Mouse (Mus musculus): Measurements from ENCODE around the gene Gm49318. TPM values are rescaled to one million over a fixed set of nuclear protein-coding genes. Genes with fewer than 3 reads are reported as not detected.

Gm49318 gene
- polyA plus RNA-seq, 1 experiment from 2014 or later = not detected

DNA sequence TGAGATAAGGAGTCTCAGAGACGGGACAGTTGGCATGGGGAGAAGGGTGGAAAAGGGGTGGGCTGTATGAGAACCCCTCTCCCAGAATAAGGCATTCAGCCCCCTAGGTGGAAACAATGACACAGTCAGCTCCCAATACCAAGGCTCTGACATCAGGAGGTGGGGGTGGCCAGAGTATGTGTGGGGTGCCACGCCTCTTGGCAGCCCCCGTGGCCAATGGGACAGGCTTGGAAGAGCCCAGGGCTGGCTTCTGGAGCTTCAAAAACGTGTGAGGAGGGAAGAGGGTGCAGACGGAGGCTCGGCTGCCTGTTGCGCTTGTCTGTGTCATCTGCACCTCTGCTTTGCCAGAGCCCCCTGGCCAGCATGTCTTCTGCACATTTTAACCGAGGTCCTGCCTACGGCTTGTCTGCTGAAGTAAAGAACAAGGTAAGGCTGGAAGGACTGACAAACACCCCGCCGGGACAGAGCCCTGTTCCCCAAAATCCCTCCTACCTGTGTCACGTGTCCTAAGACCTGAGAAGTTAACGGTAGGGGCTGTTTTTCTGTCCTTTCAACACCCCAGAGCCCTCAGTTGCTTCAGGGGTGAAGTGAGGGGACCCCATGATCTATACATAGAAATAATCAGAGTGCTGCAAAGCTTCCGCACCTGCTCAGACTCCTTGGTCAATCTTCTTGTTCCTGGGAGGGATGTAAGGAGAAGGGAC is 28.1 kb upstream of the Gm49318 start, which contains the start of gene Cnn1:
TSS of gene Cnn1 (plus strand) at position 224 of the 704 bp plus-strand sequence.
- no peak for ATAC-seq
- 9% methylated on average over 14 of the region's 14 CpGs for WGBS
- Histone ChIP-seq H3K9me3 (ENCODE audit: control insufficient read depth, low read length) (no peaks in the 10 kb centered on the region), H3K4me1 (replicated peaks; ENCODE audit: control insufficient read depth, insufficient read depth, low read length) (peaks cover 3% of the 10 kb centered on the region; the same call in 1 of the 2 replicates), H3K4me2 (ENCODE audit: low read length) (no peak within 1 kb of the TSS), H3K27me3 (replicated peaks; ENCODE audit: control insufficient read depth, insufficient read depth, low read length) (peaks cover 27% of the 10 kb centered on the region), H3K36me3 (ENCODE audit: control insufficient read depth, insufficient read depth) (no peaks in the 10 kb centered on the region), H3K4me3 (replicated peaks; ENCODE audit: low read length) (no peak within 1 kb of the TSS), H3K27ac (ENCODE audit: low read length) (no peak within 1 kb of the TSS), H3K9ac (replicated peaks; ENCODE audit: low read depth, low read length) (no peak within 1 kb of the TSS)

DNA sequence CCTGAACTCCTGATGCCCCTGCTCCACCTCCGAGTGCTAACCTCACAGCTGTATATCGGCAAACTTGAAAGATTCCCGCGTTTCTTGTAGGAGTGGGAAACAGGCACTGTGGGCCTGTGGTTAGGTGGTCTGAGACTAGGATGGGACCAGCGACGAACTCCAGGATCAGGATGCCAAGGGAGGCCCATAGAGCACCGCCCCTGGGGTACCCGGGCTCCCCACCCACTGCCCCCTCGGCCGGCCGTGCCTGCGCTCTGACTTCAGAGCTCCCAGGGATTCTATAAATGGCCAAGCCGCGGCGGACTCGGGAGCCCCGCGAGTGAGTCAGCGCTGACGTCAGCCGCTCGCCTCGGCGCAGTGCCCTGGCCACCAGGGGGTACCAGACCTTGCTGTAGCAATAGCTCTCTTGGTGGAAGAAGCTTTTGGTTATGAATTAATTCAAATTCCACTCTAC is 24.8 kb upstream of the Gm49318 start:
- 1% methylated on average over 24 of the region's 24 CpGs for WGBS
- Histone ChIP-seq H3K27ac (ENCODE audit: low read length) (no peak overlapping the region), H3K4me2 (ENCODE audit: low read length) (peak overlapping the region; percentile 69), H3K27me3 (replicated peaks; ENCODE audit: control insufficient read depth, insufficient read depth, low read length) (peaks cover 27% of the 10 kb centered on the region), H3K9ac (replicated peaks; ENCODE audit: low read depth, low read length) (peak overlapping the region; percentile 53), H3K36me3 (ENCODE audit: control insufficient read depth, insufficient read depth) (no peaks in the 10 kb centered on the region), H3K4me1 (replicated peaks; ENCODE audit: control insufficient read depth, insufficient read depth, low read length) (peaks cover 3% of the 10 kb centered on the region; the same call in 1 of the 2 replicates), H3K9me3 (ENCODE audit: control insufficient read depth, low read length) (no peaks in the 10 kb centered on the region), H3K4me3 (replicated peaks; ENCODE audit: low read length) (peak overlapping the region; percentile 39)
- peak; percentile 61; the same call in 1 of the 2 replicates for ATAC-seq

GRCm38 (mm10) chr9:22092746-22093145 is 21.7 kb upstream of the Gm49318 start:
- Histone ChIP-seq H3K27ac (ENCODE audit: low read length) (no peak overlapping the region), H3K36me3 (ENCODE audit: control insufficient read depth, insufficient read depth) (no peaks in the 10 kb centered on the region), H3K27me3 (replicated peaks; ENCODE audit: control insufficient read depth, insufficient read depth, low read length) (0 out of 2 replicates have a peak, but pooled peaks cover 2% of the 10 kb centered on the region), H3K9ac (replicated peaks; ENCODE audit: low read depth, low read length) (no peak overlapping the region), H3K4me1 (replicated peaks; ENCODE audit: control insufficient read depth, insufficient read depth, low read length) (peaks cover 3% of the 10 kb centered on the region; the same call in 1 of the 2 replicates), H3K4me2 (ENCODE audit: low read length) (no peak overlapping the region), H3K4me3 (replicated peaks; ENCODE audit: low read length) (no peak overlapping the region), H3K9me3 (ENCODE audit: control insufficient read depth, low read length) (no peaks in the 10 kb centered on the region)
- WGBS = 91% methylated on average over 6 of the region's 6 CpGs
- no peak for ATAC-seq

- H3K9ac ChIP-seq (replicated peaks; ENCODE audit: low read depth, low read length) = no peak overlapping the region
- no peaks in the 10 kb centered on the region for H3K36me3 ChIP-seq (ENCODE audit: control insufficient read depth, insufficient read depth)
- H3K4me3 ChIP-seq (replicated peaks; ENCODE audit: low read length) = no peak overlapping the region
- no peak for ATAC-seq
- WGBS = 86% methylated on average over 7 of the region's 7 CpGs
- H3K27ac ChIP-seq (ENCODE audit: low read length) = no peak overlapping the region
- no peak overlapping the region for H3K4me2 ChIP-seq (ENCODE audit: low read length)
- peaks cover 6% of the 10 kb centered on the region for H3K4me1 ChIP-seq (replicated peaks; ENCODE audit: control insufficient read depth, insufficient read depth, low read length)
- H3K27me3 ChIP-seq (replicated peaks; ENCODE audit: control insufficient read depth, insufficient read depth, low read length) = 0 out of 2 replicates have a peak, but pooled peaks cover 2% of the 10 kb centered on the region
- no peaks in the 10 kb centered on the region for H3K9me3 ChIP-seq (ENCODE audit: control insufficient read depth, low read length)
Observed at GRCm38 (mm10) chr9:22089986-22090385, 18.9 kb upstream of the Gm49318 start.

DNA sequence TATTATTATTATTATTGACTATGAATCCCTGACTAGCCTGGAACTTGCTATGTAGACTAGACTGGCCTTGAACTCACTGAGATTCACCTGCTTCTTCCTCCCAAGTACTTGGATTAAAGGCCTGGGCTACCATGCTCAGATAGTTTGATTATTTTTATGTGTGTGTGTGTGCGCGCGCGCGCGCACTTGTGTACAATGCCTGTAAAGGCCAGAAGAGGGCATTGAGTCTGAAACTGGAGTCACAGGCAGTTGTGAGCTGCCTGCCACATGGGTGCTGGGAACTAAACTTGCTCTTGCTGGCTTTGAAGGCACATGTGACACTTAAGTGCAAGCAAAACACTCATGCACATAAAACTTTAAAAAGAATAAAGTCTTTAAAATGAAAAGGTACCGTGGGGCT is 18.2 kb upstream of the Gm49318 start:
- Histone ChIP-seq H3K4me3 (replicated peaks; ENCODE audit: low read length) (no peak overlapping the region), H3K27ac (ENCODE audit: low read length) (no peak overlapping the region), H3K36me3 (ENCODE audit: control insufficient read depth, insufficient read depth) (no peaks in the 10 kb centered on the region), H3K9ac (replicated peaks; ENCODE audit: low read depth, low read length) (no peak overlapping the region), H3K9me3 (ENCODE audit: control insufficient read depth, low read length) (no peaks in the 10 kb centered on the region), H3K4me2 (ENCODE audit: low read length) (no peak overlapping the region), H3K4me1 (replicated peaks; ENCODE audit: control insufficient read depth, insufficient read depth, low read length) (peaks cover 11% of the 10 kb centered on the region), H3K27me3 (replicated peaks; ENCODE audit: control insufficient read depth, insufficient read depth, low read length) (0 out of 2 replicates have a peak, but pooled peaks cover 2% of the 10 kb centered on the region)
- WGBS = 95% methylated on average over 7 of the region's 7 CpGs
- no peak for ATAC-seq

- no peak for ATAC-seq
- Histone ChIP-seq H3K4me3 (replicated peaks; ENCODE audit: low read length) (no peak overlapping the region), H3K27me3 (replicated peaks; ENCODE audit: control insufficient read depth, insufficient read depth, low read length) (no peaks in the 10 kb centered on the region), H3K36me3 (ENCODE audit: control insufficient read depth, insufficient read depth) (no peaks in the 10 kb centered on the region), H3K9me3 (ENCODE audit: control insufficient read depth, low read length) (no peaks in the 10 kb centered on the region), H3K27ac (ENCODE audit: low read length) (no peak overlapping the region), H3K9ac (replicated peaks; ENCODE audit: low read depth, low read length) (no peak overlapping the region), H3K4me2 (ENCODE audit: low read length) (no peak overlapping the region), H3K4me1 (replicated peaks; ENCODE audit: control insufficient read depth, insufficient read depth, low read length) (peaks cover 11% of the 10 kb centered on the region)
- 82% methylated on average over 2 of the region's 2 CpGs for WGBS
Observed at GRCm38 (mm10) chr9:22087034-22087618, 16.1 kb upstream of the Gm49318 start.

GRCm38 (mm10) chr9:22086012-22086411 is 15.0 kb upstream of the Gm49318 start:
- Histone ChIP-seq H3K9ac (replicated peaks; ENCODE audit: low read depth, low read length) (peak overlapping the region; percentile 81), H3K27me3 (replicated peaks; ENCODE audit: control insufficient read depth, insufficient read depth, low read length) (no peaks in the 10 kb centered on the region), H3K4me1 (replicated peaks; ENCODE audit: control insufficient read depth, insufficient read depth, low read length) (peaks cover 11% of the 10 kb centered on the region), H3K9me3 (ENCODE audit: control insufficient read depth, low read length) (no peaks in the 10 kb centered on the region), H3K4me3 (replicated peaks; ENCODE audit: low read length) (peak overlapping the region; percentile 96), H3K27ac (ENCODE audit: low read length) (no peak overlapping the region; the same call in 1 of the 2 replicates), H3K4me2 (ENCODE audit: low read length) (peak overlapping the region; percentile 67), H3K36me3 (ENCODE audit: control insufficient read depth, insufficient read depth) (no peaks in the 10 kb centered on the region)
- 82% methylated on average over 6 of the region's 6 CpGs for WGBS
- no peak for ATAC-seq

GRCm38 (mm10) chr9:22085022-22085834 is 14.2 kb upstream of the Gm49318 start, which contains the start of gene Ecsit:
Ecsit (minus strand) TSS chr9:22085438.
- Histone ChIP-seq H3K4me2 (ENCODE audit: low read length) (peak within 1 kb of the TSS; percentile 82), H3K9ac (replicated peaks; ENCODE audit: low read depth, low read length) (peak within 1 kb of the TSS; percentile 81), H3K9me3 (ENCODE audit: control insufficient read depth, low read length) (no peaks in the 10 kb centered on the region), H3K36me3 (ENCODE audit: control insufficient read depth, insufficient read depth) (no peaks in the 10 kb centered on the region), H3K27ac (ENCODE audit: low read length) (peak within 1 kb of the TSS; percentile 70; the same call in 1 of the 2 replicates), H3K4me1 (replicated peaks; ENCODE audit: control insufficient read depth, insufficient read depth, low read length) (peaks cover 11% of the 10 kb centered on the region), H3K4me3 (replicated peaks; ENCODE audit: low read length) (peak within 1 kb of the TSS; percentile 96), H3K27me3 (replicated peaks; ENCODE audit: control insufficient read depth, insufficient read depth, low read length) (no peaks in the 10 kb centered on the region)
- WGBS = under 1% methylated on average over 48 of the region's 48 CpGs
- peak; percentile 100 for ATAC-seq

GRCm38 (mm10) chr9:22084667-22085021 is 13.6 kb upstream of the Gm49318 start:
- no peaks in the 10 kb centered on the region for H3K27me3 ChIP-seq (replicated peaks; ENCODE audit: control insufficient read depth, insufficient read depth, low read length)
- H3K4me3 ChIP-seq (replicated peaks; ENCODE audit: low read length) = peak overlapping the region; percentile 96
- H3K9me3 ChIP-seq (ENCODE audit: control insufficient read depth, low read length) = no peaks in the 10 kb centered on the region
- peak overlapping the region; percentile 31; the same call in 1 of the 2 replicates for H3K27ac ChIP-seq (ENCODE audit: low read length)
- no peaks in the 10 kb centered on the region for H3K36me3 ChIP-seq (ENCODE audit: control insufficient read depth, insufficient read depth)
- ATAC-seq = no peak
- WGBS = 34% methylated on average over 4 of the region's 4 CpGs
- H3K4me1 ChIP-seq (replicated peaks; ENCODE audit: control insufficient read depth, insufficient read depth, low read length) = peaks cover 11% of the 10 kb centered on the region
- peak overlapping the region; percentile 81 for H3K9ac ChIP-seq (replicated peaks; ENCODE audit: low read depth, low read length)
- H3K4me2 ChIP-seq (ENCODE audit: low read length) = peak overlapping the region; percentile 82
